Mouse (Mus musculus) gastrocnemius, adult 2 months (tissue): Measurements from ENCODE around the gene Hal. TPM values are rescaled to one million over a fixed set of nuclear protein-coding genes. Genes with fewer than 3 reads are reported as not detected.
A peak's percentile ranks its signal among the peaks of the same experiment; 100 is the strongest.
"Not testable (repeated sequence)": the region's sequence is repeated elsewhere in the genome, so short reads cannot be mapped to it uniquely, and the experiment has no call there.

Source experiments
- DNase-seq: peaks from one replicate; pipeline ENCODE4 v3.0.0; 2022
- H3K27ac ChIP-seq: fragments of 200-600 bp; 2 replicates; pipeline ENCODE4 v1.8.1; 2022; ENCODE audit warnings: mild to moderate bottlenecking
- H3K4me3 ChIP-seq: fragments of 200-600 bp; 2 replicates; pipeline ENCODE4 v1.8.1; 2022; ENCODE audit warnings: mild to moderate bottlenecking, moderate library complexity
- CTCF ChIP-seq: fragments of 200-600 bp; IDR thresholded peaks from 2 replicates; pipeline ENCODE4 v1.8.1; 2022; ENCODE audit warnings: antibody characterized with exemption, mild to moderate bottlenecking, moderate library complexity
- intact Hi-C: fragments of 180-260 bp; cut with DNase I; formaldehyde crosslinking; loops from one replicate; pipeline ENCODE4 v1.15.1; 2025
- total RNA-seq, 2 experiments: library from RNA; stranded (reverse); gene quantifications; 2 replicates each; pipeline ENCODE4 v1.2.3; 2021

Gene Hal
- total RNA-seq, 2 experiments from 2014 or later: 0.05 to 0.25 TPM

DNA sequence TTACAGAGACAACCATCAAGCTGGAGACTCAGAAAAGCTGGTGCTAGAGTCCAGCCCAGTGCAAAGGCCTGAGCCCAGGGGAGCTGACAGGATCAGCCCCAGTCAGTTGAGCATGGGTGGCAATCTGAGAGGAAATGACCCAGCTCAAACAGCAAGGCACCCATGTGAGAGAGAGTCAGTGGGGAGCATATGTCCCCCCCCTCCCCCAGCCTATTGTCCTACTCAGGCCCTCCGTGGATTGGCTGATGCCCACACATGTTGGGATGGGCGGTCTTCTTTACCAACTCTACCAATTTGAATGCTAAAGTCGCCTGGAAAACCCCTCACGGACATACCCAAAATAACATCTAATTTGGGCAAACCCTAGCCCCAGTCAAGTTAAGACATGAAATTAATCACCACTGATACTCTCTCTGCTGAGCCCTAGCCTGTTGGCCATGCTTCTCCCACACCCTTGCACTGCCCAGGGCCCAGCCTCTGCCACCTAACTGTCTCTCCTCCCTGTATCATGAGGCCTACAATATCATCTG lies 59.2 kb downstream of the Hal start:
- H3K4me3 ChIP-seq: no peak overlapping the region
- TF ChIP-seq CTCF: no peak
- no peak overlapping the region for H3K27ac ChIP-seq
- no peak for DNase-seq
- intact Hi-C loops: loop anchor here (2.0 to 10.0 kb wide), 2 partner anchors 61 to 503 kb away; no protein-coding TSS in a partner anchor

DNA sequence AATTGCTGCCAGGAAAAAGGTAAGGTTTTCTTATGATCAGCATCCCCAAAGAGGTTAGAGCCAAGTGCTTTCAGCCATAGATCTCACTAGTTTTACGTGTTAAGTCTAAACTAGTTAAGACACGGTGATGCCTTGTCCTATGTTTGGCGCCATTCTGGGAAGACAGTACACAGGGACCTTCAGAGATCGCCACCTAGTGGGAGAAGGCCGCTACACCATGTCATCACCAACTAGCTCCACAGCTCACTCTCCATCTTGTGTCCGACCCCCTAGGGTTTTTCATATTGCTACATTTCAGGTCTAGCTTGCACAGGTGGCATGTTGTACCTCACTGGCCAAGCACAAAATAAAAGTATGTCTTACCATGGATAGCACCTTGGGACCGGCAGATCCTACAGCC lies 60.4 kb downstream of the Hal start:
- intact Hi-C loops: loop anchor here (1.0 to 10.0 kb wide), 3 partner anchors 62 to 504 kb away; no protein-coding TSS in a partner anchor
- Histone ChIP-seq H3K27ac (no peak overlapping the region), H3K4me3 (no peak overlapping the region)
- peak; percentile 88 for TF ChIP-seq CTCF
- DNase-seq: peak; percentile 75

DNA sequence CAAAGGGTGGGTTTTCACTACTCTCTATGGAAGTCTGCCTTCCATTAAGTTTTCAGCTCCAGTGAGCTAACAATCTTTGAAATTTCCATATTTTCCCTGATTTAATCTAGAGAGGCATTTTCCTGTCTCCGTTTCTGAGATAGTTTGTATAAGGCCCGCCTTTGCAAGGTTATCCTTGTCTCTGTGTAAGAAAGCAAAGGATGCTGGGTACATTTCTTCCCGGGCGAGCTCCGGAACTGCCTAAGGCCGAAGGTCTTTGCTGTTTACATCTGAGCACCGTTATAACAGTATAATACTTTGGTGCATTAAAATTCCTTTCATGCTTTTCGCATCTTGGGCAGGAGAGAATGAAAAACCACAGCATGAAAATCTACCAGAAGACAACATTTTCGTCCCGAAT lies 61.3 kb downstream of the Hal start:
- no peak for DNase-seq
- H3K27ac ChIP-seq: no peak overlapping the region
- no peak overlapping the region for H3K4me3 ChIP-seq
- intact Hi-C loops: loop anchor here (1.0 to 10.0 kb wide), 3 partner anchors 63 to 505 kb away; no protein-coding TSS in a partner anchor
- TF ChIP-seq CTCF: no peak

DNA sequence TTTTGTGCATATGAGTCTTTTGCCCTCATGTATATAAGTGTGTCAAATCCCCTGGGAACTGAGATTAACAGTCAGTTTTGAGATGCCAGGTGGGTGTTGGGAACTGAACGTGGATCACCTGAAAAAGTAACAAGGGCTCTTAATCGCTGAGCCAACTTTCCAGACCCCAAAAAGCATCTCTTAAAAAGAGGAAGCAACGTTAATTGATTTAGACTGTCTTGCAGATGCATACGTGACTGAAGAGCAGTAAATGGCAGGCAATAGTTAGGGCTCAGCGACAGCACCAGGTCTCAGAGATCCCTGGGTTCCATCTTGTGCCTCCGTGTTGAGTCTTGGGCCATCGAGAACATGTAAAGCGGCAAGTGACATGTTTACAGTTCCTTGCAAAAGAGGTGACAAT lies 64.0 kb downstream of the Hal start:
- no peak overlapping the region for H3K27ac ChIP-seq
- TF ChIP-seq CTCF: no peak
- intact Hi-C loops: no loop called here
- H3K4me3 ChIP-seq: no peak overlapping the region
- DNase-seq: no peak

DNA sequence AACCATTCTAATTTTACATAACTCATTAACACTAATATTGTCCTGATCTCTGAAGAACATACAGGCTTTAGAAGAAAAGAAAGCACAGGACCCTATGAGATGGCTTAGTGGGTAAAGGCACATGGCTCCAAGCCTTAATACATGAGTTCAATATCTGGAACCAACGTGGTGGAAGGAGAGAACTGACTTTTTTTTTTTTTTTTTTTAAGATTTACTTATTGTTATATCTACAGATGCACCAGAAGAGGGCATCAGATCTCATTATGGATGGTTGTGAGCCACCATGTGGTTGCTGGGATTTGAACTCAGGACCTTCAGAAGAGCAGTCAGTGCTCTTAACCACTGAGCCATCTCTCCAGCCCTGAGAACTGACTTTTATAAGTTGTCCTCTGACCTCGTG lies 69.4 kb downstream of the Hal start:
- DNase-seq, intact Hi-C loops, H3K27ac ChIP-seq: not testable (repeated sequence)

DNA sequence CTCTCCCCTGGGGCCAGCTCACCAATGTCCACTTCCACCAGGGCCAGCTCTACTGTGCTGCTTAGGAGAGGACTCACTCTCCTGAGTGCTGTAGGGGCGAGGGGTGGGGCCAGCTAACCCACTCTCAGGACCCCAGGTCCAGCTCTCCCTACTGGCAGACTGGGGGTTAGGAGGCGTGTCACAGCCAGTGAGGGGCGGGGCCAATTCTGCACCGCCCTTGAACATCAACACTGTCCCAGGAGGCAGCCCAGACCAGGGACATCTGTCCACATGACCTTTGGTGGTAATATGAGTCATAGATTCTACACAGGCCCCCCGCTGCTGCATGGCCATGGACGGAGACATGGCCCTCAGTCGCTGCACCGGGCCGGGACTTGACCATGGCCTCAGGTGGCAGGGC lies 71.2 kb downstream of the Hal start:
- H3K4me3 ChIP-seq: no peak overlapping the region
- no peak overlapping the region for H3K27ac ChIP-seq
- intact Hi-C loops: no loop called here
- TF ChIP-seq CTCF: no peak
- DNase-seq: no peak

More for the DNA sequence above, 69.4 kb downstream of the Hal start:
- not testable (repeated sequence) for H3K4me3 ChIP-seq

DNA sequence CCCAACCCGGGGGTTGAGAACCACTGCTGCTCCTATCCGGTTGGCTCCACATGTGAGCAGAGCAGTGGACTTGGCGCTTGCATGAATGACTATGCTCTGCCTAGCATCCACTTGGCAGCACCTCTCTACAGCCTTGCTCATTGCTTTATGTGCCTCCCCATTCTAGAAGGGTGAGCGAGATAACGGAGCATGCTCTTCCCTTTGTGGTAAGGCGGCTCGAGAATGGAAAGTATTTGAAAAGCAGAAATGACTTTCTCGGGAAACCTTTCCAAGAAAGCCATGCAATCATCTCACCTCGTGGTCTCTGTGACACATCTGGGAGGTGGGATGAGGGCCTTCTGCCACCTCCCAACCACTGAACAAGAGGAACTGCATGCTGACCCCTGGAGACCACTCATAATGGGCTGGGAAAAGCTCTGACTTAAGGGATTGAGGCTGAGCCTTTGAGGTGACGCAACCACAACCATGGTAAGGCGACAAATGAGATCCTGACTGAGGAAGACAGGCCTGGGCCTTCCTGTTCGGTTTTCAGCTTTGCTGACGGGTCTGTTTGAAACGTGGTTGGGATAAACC lies 76.0 kb downstream of the Hal start:
- Histone ChIP-seq H3K4me3 (no peak overlapping the region), H3K27ac (no peak overlapping the region)
- DNase-seq: no peak
- TF ChIP-seq CTCF: no peak
- intact Hi-C loops: no loop called here

DNA sequence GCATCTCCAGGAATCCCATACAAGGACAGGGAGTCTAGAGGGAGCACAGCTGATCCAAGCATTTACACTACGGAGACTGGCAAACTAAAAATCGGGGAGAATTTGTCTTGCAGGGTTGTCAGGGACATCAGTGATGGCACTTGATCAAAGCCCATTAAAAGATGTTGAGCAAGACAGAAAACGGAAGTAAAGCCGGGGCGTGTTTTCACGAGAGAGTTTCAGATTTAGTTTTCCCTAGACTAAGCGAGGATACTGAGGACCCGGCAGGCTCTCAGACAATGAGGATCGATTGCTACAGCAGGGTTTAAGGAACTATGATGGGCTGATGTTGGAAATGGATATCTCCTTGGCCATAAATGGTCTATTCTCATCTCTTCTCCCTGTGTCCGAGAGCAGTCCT lies 78.5 kb downstream of the Hal start:
- DNase-seq: no peak
- intact Hi-C loops: no loop called here
- H3K27ac ChIP-seq: no peak overlapping the region
- H3K4me3 ChIP-seq: no peak overlapping the region
- TF ChIP-seq CTCF: no peak

DNA sequence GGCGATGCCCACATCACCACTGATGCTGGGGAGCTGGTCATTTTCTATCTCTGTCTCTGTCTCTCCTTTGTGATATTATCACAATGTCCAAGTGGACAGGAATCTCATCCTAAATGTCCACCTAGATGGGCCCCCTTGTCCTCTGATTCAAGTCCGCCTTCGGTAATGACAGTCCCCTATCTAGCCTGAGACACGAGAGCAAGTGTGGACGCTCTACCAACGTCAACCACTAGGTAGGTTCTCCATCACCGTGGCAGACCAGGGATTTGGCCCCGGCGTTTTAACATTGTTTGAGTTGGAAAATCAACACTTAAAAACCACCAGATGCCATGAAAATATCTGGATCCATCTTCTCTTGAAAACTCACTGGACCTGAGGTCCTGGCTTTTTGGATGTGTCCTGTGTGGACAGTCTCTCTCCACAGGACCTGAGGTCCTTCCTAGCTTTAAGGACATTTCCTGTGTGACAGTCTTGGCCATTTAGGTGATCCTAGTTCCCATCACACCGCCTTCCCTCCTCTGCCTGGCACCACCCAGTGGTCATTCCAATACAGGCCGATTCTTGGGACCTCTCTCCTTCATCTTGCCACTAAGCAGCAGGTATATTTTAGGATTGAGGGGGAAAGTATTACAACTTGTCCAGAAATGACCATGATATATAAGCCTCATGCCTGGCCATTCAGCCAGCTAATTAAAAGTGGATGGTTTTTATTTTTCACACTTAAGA lies 79.4 kb downstream of the Hal start:
- intact Hi-C loops: no loop called here
- no peak overlapping the region for H3K4me3 ChIP-seq
- no peak overlapping the region for H3K27ac ChIP-seq
- TF ChIP-seq CTCF: no peak
- no peak for DNase-seq

DNA sequence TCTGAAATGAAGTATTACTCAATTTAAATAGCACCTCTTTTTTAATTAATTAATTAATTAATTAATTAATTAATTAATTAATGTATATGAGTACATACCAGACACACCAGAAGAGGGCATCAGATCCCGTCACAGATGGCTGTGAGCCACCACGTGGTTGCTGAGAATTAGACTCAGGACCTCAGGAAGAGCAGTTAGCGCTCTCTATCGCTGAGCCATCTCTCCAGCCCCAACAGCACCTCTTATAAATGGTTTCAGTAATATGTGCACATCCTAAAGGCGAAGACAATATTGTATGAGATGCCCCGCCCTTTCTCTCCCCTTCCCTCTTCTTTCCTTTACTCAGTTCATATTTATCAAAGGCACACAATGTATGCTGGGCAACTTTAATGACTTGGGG lies 80.1 kb downstream of the Hal start:
- no peak overlapping the region for H3K4me3 ChIP-seq
- no peak overlapping the region for H3K27ac ChIP-seq
- TF ChIP-seq CTCF: no peak
- no peak for DNase-seq
- intact Hi-C loops: no loop called here

Other genes with a start within 250 kb of the Hal start
- 10 to 100 TPM; 11.7 to 14.2 TPM for gene Elk3, start 177.6 kb upstream of the Hal start, total RNA-seq
- gene Lta4h, start 35.4 kb upstream of the Hal start, total RNA-seq: 10 to 100 TPM; 25.4 to 26.7 TPM
- gene Amdhd1, start 51.3 kb downstream of the Hal start, total RNA-seq: not detected
- not detected for gene Ccdc38, start 51.9 kb downstream of the Hal start, total RNA-seq
- 1 to 10 TPM; 6.5 to 8.9 TPM for gene Snrpf, start 100.9 kb downstream of the Hal start, total RNA-seq
- 10 to 100 TPM in 1 of 2 experiments, 1 to 10 TPM in 1; 6.7 to 14.8 TPM for gene Ntn4, start 151.9 kb downstream of the Hal start, total RNA-seq